ENCODE assay signal across 24 mouse cellular contexts in the genomic region with DNA sequence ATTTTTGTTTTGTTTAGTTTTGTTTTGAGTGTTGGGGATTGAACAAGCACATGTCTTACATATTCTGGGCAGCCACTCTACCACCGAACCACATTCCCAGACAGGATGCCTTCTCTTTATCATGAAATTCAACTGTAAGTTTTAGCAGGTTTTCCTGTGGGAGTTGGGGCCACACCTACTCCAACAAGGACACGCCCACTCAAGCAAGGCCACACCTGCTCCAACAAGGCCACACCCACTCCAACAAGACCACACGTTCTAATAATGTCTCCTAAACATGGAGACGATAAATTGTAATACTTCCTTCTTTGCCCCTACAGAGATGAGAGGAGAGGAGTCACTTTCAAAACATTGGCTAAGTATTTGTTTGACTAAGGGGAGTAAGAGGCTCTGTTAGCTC.
DNase-seq lines count a peak whose midpoint lies in the region; ATAC-seq and TF ChIP-seq lines count a peak whose summit lies in the region.
"Had no signal": no experiment of that assay in that cellular context is flagged by ENCODE, and none has a peak within 500 bp of the region (broad histone marks: within the 10 kb centered on the region; RNA-seq: fewer than 3 reads in every experiment).

No protein-coding gene starts in this region.

- dilution Hi-C loops in CH12.LX (cut with MboI; ENCODE audit: extremely low pct_ligation_motif_present, extremely low pct_unique_long_range_greater_than_20kb, low sequenced_read_pairs): no loop called here

- H3K9me3 ChIP-seq in kidney, postnatal 0 days (replicated peaks; ENCODE audit: low read length): no peaks in the 10 kb centered on the region
- no peaks in the 10 kb centered on the region for H3K9me3 ChIP-seq in CH12.LX (replicated peaks; ENCODE audit: low read length)
- H3K9me3 ChIP-seq in intestine, embryonic 14.5 days (ENCODE audit: control insufficient read depth, low read length): no peaks in the 10 kb centered on the region
- H3K9me3 ChIP-seq in forebrain, embryonic 13.5 days (replicated peaks): no peaks in the 10 kb centered on the region
- H3K9me3 ChIP-seq: embryonic facial prominence, embryonic 13.5 days; forebrain, embryonic 15.5 days; heart, embryonic 15.5 days; liver, embryonic 13.5 days; midbrain, embryonic 10.5 days had no signal

- in situ Hi-C loops in CH12.LX (cut with MboI; ENCODE audit: low pct_ligation_motif_present, low pct_unique_long_range_greater_than_20kb, low sequenced_read_pairs): no loop called here

- no peaks in the 10 kb centered on the region for H3K36me3 ChIP-seq in kidney, postnatal 0 days (ENCODE audit: insufficient read depth, low read length)
- H3K36me3 ChIP-seq in CH12.LX (replicated peaks in 1 of 2; ENCODE audit: control insufficient read depth in 1 of 2, insufficient read depth in 1 of 2, low read length in 1 of 2): no peaks in the 10 kb centered on the region
- no peaks in the 10 kb centered on the region for H3K36me3 ChIP-seq in intestine, embryonic 14.5 days (ENCODE audit: control insufficient read depth, insufficient read depth, low read length)
- no peaks in the 10 kb centered on the region for H3K36me3 ChIP-seq in forebrain, embryonic 13.5 days (ENCODE audit: poor library complexity, severe bottlenecking)
- H3K36me3 ChIP-seq: embryonic facial prominence, embryonic 13.5 days; forebrain, embryonic 15.5 days; heart, embryonic 15.5 days; liver, embryonic 13.5 days; midbrain, embryonic 10.5 days had no signal

- H3K27ac ChIP-seq in kidney, postnatal 0 days: 0 out of 2 replicates have a peak overlapping the region, but pooled peaks have one; percentile 21
- no peak overlapping the region for H3K27ac ChIP-seq in CH12.LX (ENCODE audit: insufficient read depth, low read depth)
- no peak overlapping the region for H3K27ac ChIP-seq in intestine, embryonic 14.5 days (ENCODE audit: low read depth)
- H3K27ac ChIP-seq in forebrain, embryonic 13.5 days: no peak overlapping the region
- H3K27ac ChIP-seq: embryonic facial prominence, embryonic 13.5 days; forebrain, embryonic 15.5 days; heart, embryonic 15.5 days; liver, embryonic 13.5 days; midbrain, embryonic 10.5 days had no signal

- no peak overlapping the region for H3K9ac ChIP-seq in kidney, postnatal 0 days (ENCODE audit: low read depth, low read length)
- no peak overlapping the region for H3K9ac ChIP-seq in CH12.LX (ENCODE audit: insufficient read depth, low read depth)
- H3K9ac ChIP-seq in intestine, embryonic 14.5 days (ENCODE audit: low read length): no peak overlapping the region
- no peak overlapping the region for H3K9ac ChIP-seq in forebrain, embryonic 13.5 days
- H3K9ac ChIP-seq: embryonic facial prominence, embryonic 13.5 days; forebrain, embryonic 15.5 days; heart, embryonic 15.5 days; liver, embryonic 13.5 days had no signal

- WGBS in kidney, postnatal 0 days: 69% methylated on average over 4 of the region's 4 CpGs
- 59% methylated on average over 4 of the region's 4 CpGs for WGBS in intestine, embryonic 14.5 days
- 71% methylated on average over 4 of the region's 4 CpGs for WGBS in forebrain, embryonic 13.5 days

- no peak for TF ChIP-seq EP300 in CH12.LX (IDR thresholded peaks at IDR 0.05; ENCODE audit: low read length)

- no peak for TF ChIP-seq POLR2A in CH12.LX (IDR thresholded peaks at IDR 0.05; ENCODE audit: low read depth, low read length)

- TF ChIP-seq CTCF in kidney, postnatal 0 days (IDR thresholded peaks at IDR 0.05; ENCODE audit: low read depth): no peak
- no peak for TF ChIP-seq CTCF in CH12.LX (conservative IDR thresholded peaks at IDR 0.05 in 1 of 2, IDR thresholded peaks at IDR 0.05 in 1 of 2; ENCODE audit: low read depth in 2 of 2, low read length in 2 of 2)

- no peak overlapping the region for H3K4me2 ChIP-seq in kidney, postnatal 0 days (ENCODE audit: low read length)
- no peak overlapping the region for H3K4me2 ChIP-seq in CH12.LX (ENCODE audit: insufficient read depth, low read depth, poor library complexity, severe bottlenecking)
- H3K4me2 ChIP-seq in intestine, embryonic 14.5 days (ENCODE audit: low read length): no peak overlapping the region
- H3K4me2 ChIP-seq in forebrain, embryonic 13.5 days: no peak overlapping the region
- H3K4me2 ChIP-seq: embryonic facial prominence, embryonic 13.5 days; forebrain, embryonic 15.5 days; heart, embryonic 15.5 days; liver, embryonic 13.5 days had no signal

- DNase-seq in kidney, postnatal 0 days (ENCODE audit: low spot score): no peak
- no peak for DNase-seq in kidney, adult 8-10 months
- DNase-seq in CH12.LX (ENCODE audit: extremely low read depth): peak; percentile 10
- no peak for DNase-seq in intestine, embryonic 14.5 days (ENCODE audit: low spot score)
- no peak for DNase-seq in layer of hippocampus, postnatal 10 days (ENCODE audit: low spot score in 2 of 2)
- DNase-seq in layer of hippocampus, postnatal 25 days (ENCODE audit: extremely low spot score in 1 of 2, low spot score in 1 of 2): no peak
- DNase-seq: adrenal gland, adult 8-10 months; cerebellum, adult 18-20 months; cerebellum, postnatal 25 days; embryo, embryonic 11 days; gastrocnemius, postnatal 14 days; liver, embryonic 13.5 days; right cerebral cortex, postnatal 4 days had no signal

- no peak for ATAC-seq in kidney, postnatal 0 days (replicated peaks; ENCODE audit: low FRiP score, low read depth)
- 0 out of 2 replicates have a peak, but pooled peaks have one; percentile 17 for ATAC-seq in intestine, embryonic 14.5 days (replicated peaks; ENCODE audit: low FRiP score, low TSS enrichment, low read depth)
- peak; percentile 55 for ATAC-seq in megakaryocyte-erythroid progenitor cell, adult 5-6 weeks (replicated peaks; ENCODE audit: low FRiP score, low TSS enrichment, poor library complexity, severe bottlenecking)
- ATAC-seq in forebrain, embryonic 13.5 days: no peak
- ATAC-seq: activated CD4-positive, CD25-positive, alpha-beta regulatory T cell, adult 4 months; forebrain, embryonic 15.5 days; hindbrain, embryonic 16.5 days; midbrain, embryonic 16.5 days had no signal

- no peak for TF ChIP-seq RAD21 in CH12.LX (IDR thresholded peaks at IDR 0.05; ENCODE audit: low read depth, low read length)

- no peaks in the 10 kb centered on the region for H3K27me3 ChIP-seq in kidney, postnatal 0 days (ENCODE audit: insufficient read depth, low read length)
- no peaks in the 10 kb centered on the region for H3K27me3 ChIP-seq in CH12.LX (replicated peaks)
- H3K27me3 ChIP-seq in intestine, embryonic 14.5 days (replicated peaks; ENCODE audit: control insufficient read depth, insufficient read depth, low read length): no peaks in the 10 kb centered on the region
- H3K27me3 ChIP-seq in forebrain, embryonic 13.5 days: no peaks in the 10 kb centered on the region
- H3K27me3 ChIP-seq: embryonic facial prominence, embryonic 13.5 days; forebrain, embryonic 15.5 days; heart, embryonic 15.5 days; liver, embryonic 13.5 days had no signal

- H3K4me3 ChIP-seq in kidney, postnatal 0 days (replicated peaks; ENCODE audit: low read depth, low read length): no peak overlapping the region
- no peak overlapping the region for H3K4me3 ChIP-seq in CH12.LX (replicated peaks in 1 of 3; ENCODE audit: low read depth in 2 of 3, low read length in 2 of 3, poor library complexity in 1 of 3)
- no peak overlapping the region for H3K4me3 ChIP-seq in intestine, embryonic 14.5 days (ENCODE audit: low read depth, low read length)
- no peak overlapping the region for H3K4me3 ChIP-seq in forebrain, embryonic 13.5 days
- H3K4me3 ChIP-seq: embryonic facial prominence, embryonic 13.5 days; erythroblast, embryonic 14.5 days; forebrain, embryonic 15.5 days; heart, embryonic 15.5 days; layer of hippocampus, adult 2 months; liver, embryonic 13.5 days; midbrain, embryonic 10.5 days had no signal

- H3K4me1 ChIP-seq in kidney, postnatal 0 days (replicated peaks; ENCODE audit: insufficient read depth, low read length): no peaks in the 10 kb centered on the region
- peaks cover 0 to 11% of the 10 kb centered on the region in 2 experiments; a peak in 1 of 4 replicates for H3K4me1 ChIP-seq in CH12.LX (ENCODE audit: control insufficient read depth in 1 of 2, insufficient read depth in 2 of 2)
- H3K4me1 ChIP-seq in intestine, embryonic 14.5 days (replicated peaks; ENCODE audit: control insufficient read depth, insufficient read depth, low read length): no peaks in the 10 kb centered on the region
- no peaks in the 10 kb centered on the region for H3K4me1 ChIP-seq in forebrain, embryonic 13.5 days
- H3K4me1 ChIP-seq: forebrain, embryonic 15.5 days; midbrain, embryonic 10.5 days had no signal

- H3K79me2 ChIP-seq in CH12.LX (replicated peaks; ENCODE audit: control insufficient read depth, extremely low read depth, insufficient read depth, poor library complexity, severe bottlenecking): no peaks in the 10 kb centered on the region

TF ChIP-seq in CH12.LX, 34 proteins besides CTCF, POLR2A, EP300 and RAD21:
- TF ChIP-seq ETS1 (conservative IDR thresholded peaks at IDR 0.05; ENCODE audit: low read depth, low read length) (no peak), MAX (IDR thresholded peaks at IDR 0.05; ENCODE audit: low read length) (no peak), RCOR1 (conservative IDR thresholded peaks at IDR 0.05; ENCODE audit: low read depth, low read length) (no peak), SMC3 (IDR thresholded peaks at IDR 0.05; ENCODE audit: low read depth, low read length) (no peak), PAX5 (IDR thresholded peaks at IDR 0.05; ENCODE audit: low read length) (no peak), MAZ (IDR thresholded peaks at IDR 0.05; ENCODE audit: low read depth, low read length) (no peak), JUN (IDR thresholded peaks at IDR 0.05; ENCODE audit: insufficient read depth, low read depth, low read length) (no peak), IRF4 (IDR thresholded peaks at IDR 0.05; ENCODE audit: low read depth, low read length) (no peak), TCF12 (IDR thresholded peaks at IDR 0.05; ENCODE audit: low read depth, low read length) (no peak), POLR2AphosphoS2 (IDR thresholded peaks at IDR 0.05; ENCODE audit: low read depth, low read length) (no peak)
TF ChIP-seq in CH12.LX: peak in this region for 0.

Comparison
In these comparisons a context has a peak if more than half of its experiments do, and no peak if none do; other contexts are left out.
1. ATAC-seq: peak in intestine, embryonic 14.5 days (single experiment) and megakaryocyte-erythroid progenitor cell, adult 5-6 weeks (single experiment); none in kidney, postnatal 0 days (single experiment) and forebrain, embryonic 13.5 days (single experiment).